ENCODE assay signal across 27 mouse cellular contexts in genomic region chr12:15651293-15651692, GRCm38 (mm10).
DNase-seq lines count a peak whose midpoint lies in the region; ATAC-seq and TF ChIP-seq lines count a peak whose summit lies in the region.
"Had no signal": no experiment of that assay in that cellular context is flagged by ENCODE, and none has a peak within 500 bp of the region (broad histone marks: within the 10 kb centered on the region; RNA-seq: fewer than 3 reads in every experiment).

No protein-coding gene starts in this region.

- H3K27me3 ChIP-seq in kidney, adult 2 months (replicated peaks; ENCODE audit: control insufficient read depth, insufficient read depth, low read length) = no peaks in the 10 kb centered on the region
- no peaks in the 10 kb centered on the region for H3K27me3 ChIP-seq in liver, embryonic 15.5 days
- H3K27me3 ChIP-seq in liver, postnatal 0 days (ENCODE audit: insufficient read depth, low read length) = no peaks in the 10 kb centered on the region
- H3K27me3 ChIP-seq: CH12.LX; forebrain, embryonic 12.5 days had no signal

- no peaks in the 10 kb centered on the region for H3K4me1 ChIP-seq in kidney, adult 2 months (ENCODE audit: control insufficient read depth, insufficient read depth, low read length)
- no peaks in the 10 kb centered on the region for H3K4me1 ChIP-seq in liver, embryonic 15.5 days (replicated peaks)
- H3K4me1 ChIP-seq in liver, postnatal 0 days (ENCODE audit: insufficient read depth) = peaks cover 4% of the 10 kb centered on the region; the same call in 1 of the 2 replicates
- H3K4me1 ChIP-seq: embryonic facial prominence, embryonic 15.5 days; forebrain, embryonic 10.5 days; forebrain, embryonic 12.5 days had no signal

- H3K9ac ChIP-seq in liver, embryonic 15.5 days = no peak overlapping the region
- no peak overlapping the region for H3K9ac ChIP-seq in liver, postnatal 0 days (replicated peaks)
- H3K9ac ChIP-seq: embryonic facial prominence, embryonic 13.5 days; embryonic facial prominence, embryonic 15.5 days; forebrain, embryonic 12.5 days had no signal

- peak; percentile 24 for DNase-seq in kidney, adult 2 months
- DNase-seq in kidney, adult 18-20 months = no peak
- DNase-seq in liver = no peak
- DNase-seq in liver, postnatal 0 days = peak; percentile 17
- DNase-seq: adrenal gland, adult 8-10 months; adrenal gland, postnatal 14 days; B cell, adult 2 months; cerebellum, adult 11 months; cerebellum, adult 18-20 months; cerebellum, adult 8-10 months; cerebellum, adult 9-11 months; cerebellum, postnatal 14 days; cerebellum, postnatal 36 days; embryo, embryonic 11 days had no signal

- H3K4me2 ChIP-seq in liver, embryonic 15.5 days = no peak overlapping the region
- 0 out of 2 replicates have a peak overlapping the region, but pooled peaks have one; percentile 26 for H3K4me2 ChIP-seq in liver, postnatal 0 days (ENCODE audit: low read depth, low read length)
- H3K4me2 ChIP-seq: embryonic facial prominence, embryonic 13.5 days; embryonic facial prominence, embryonic 15.5 days; forebrain, embryonic 12.5 days had no signal

- no peaks in the 10 kb centered on the region for H3K9me3 ChIP-seq in liver, embryonic 15.5 days (replicated peaks)
- no peaks in the 10 kb centered on the region for H3K9me3 ChIP-seq in liver, postnatal 0 days (ENCODE audit: low read length)
- H3K9me3 ChIP-seq: embryonic facial prominence, embryonic 13.5 days; embryonic facial prominence, embryonic 15.5 days; forebrain, embryonic 10.5 days; forebrain, embryonic 12.5 days; G1E had no signal

- 51% methylated on average over 2 of the region's 2 CpGs for WGBS in kidney, adult 2 months
- 52% methylated on average over 2 of the region's 2 CpGs for WGBS in liver, embryonic 15.5 days (ENCODE audit: insufficient replicate concordance)
- 64% methylated on average over 2 of the region's 2 CpGs for WGBS in liver, postnatal 0 days (ENCODE audit: insufficient replicate concordance)

- peak; percentile 44; the same call in 1 of the 2 replicates for TF ChIP-seq EP300 in liver, postnatal 0 days (IDR thresholded peaks at IDR 0.05; ENCODE audit: low read depth)

- H3K27ac ChIP-seq in kidney, adult 2 months (ENCODE audit: insufficient read depth, low read depth, low read length) = no peak overlapping the region
- no peak overlapping the region for H3K27ac ChIP-seq in liver, embryonic 15.5 days (replicated peaks)
- H3K27ac ChIP-seq in liver, postnatal 0 days (ENCODE audit: low read depth) = peak overlapping the region; percentile 65
- H3K27ac ChIP-seq: embryonic facial prominence, embryonic 13.5 days; embryonic facial prominence, embryonic 15.5 days; forebrain, embryonic 10.5 days; forebrain, embryonic 12.5 days had no signal

- TF ChIP-seq CTCF in kidney, adult 2 months (conservative IDR thresholded peaks at IDR 0.05; ENCODE audit: insufficient read depth, insufficient read length, low read depth, low read length) = no peak
- TF ChIP-seq CTCF in liver, postnatal 0 days (IDR thresholded peaks at IDR 0.05; ENCODE audit: low read depth) = no peak

- H3K4me3 ChIP-seq in kidney, adult 2 months (ENCODE audit: insufficient read depth, low read depth, low read length) = no peak overlapping the region
- no peak overlapping the region for H3K4me3 ChIP-seq in liver, embryonic 15.5 days (replicated peaks)
- H3K4me3 ChIP-seq in liver, postnatal 0 days (ENCODE audit: low read depth, low read length) = no peak overlapping the region
- H3K4me3 ChIP-seq: embryonic facial prominence, embryonic 13.5 days; embryonic facial prominence, embryonic 15.5 days; erythroblast, embryonic 14.5 days; forebrain, embryonic 10.5 days; forebrain, embryonic 12.5 days had no signal

- no peak for TF ChIP-seq POLR2A in kidney, adult 2 months (IDR thresholded peaks at IDR 0.05; ENCODE audit: low read depth, low read length)

- ATAC-seq in liver, embryonic 15.5 days (ENCODE audit: insufficient read depth) = peak; percentile 57
- peak; percentile 81 for ATAC-seq in liver, postnatal 0 days
- ATAC-seq: activated CD4-positive, CD25-positive, alpha-beta regulatory T cell, adult 4 months; CD4-positive, CD25-positive, alpha-beta regulatory T cell, adult 4 months; forebrain, embryonic 14.5 days; forebrain, embryonic 16.5 days; Patski had no signal

- H3K36me3 ChIP-seq in kidney, adult 2 months (ENCODE audit: control insufficient read depth, insufficient read depth, low read length) = no peaks in the 10 kb centered on the region
- H3K36me3 ChIP-seq in liver, embryonic 15.5 days (replicated peaks) = no peaks in the 10 kb centered on the region
- H3K36me3 ChIP-seq in liver, postnatal 0 days (replicated peaks; ENCODE audit: insufficient read depth, low read length) = no peaks in the 10 kb centered on the region
- H3K36me3 ChIP-seq: embryonic facial prominence, embryonic 13.5 days; embryonic facial prominence, embryonic 15.5 days; forebrain, embryonic 10.5 days; forebrain, embryonic 12.5 days; G1E had no signal

Comparison
In these comparisons a context has a peak if more than half of its experiments do, and no peak if none do; other contexts are left out.
1. DNase-seq: peak in kidney, adult 2 months (single experiment) and liver, postnatal 0 days (single experiment); none in kidney, adult 18-20 months (single experiment) and liver (single experiment).